Mouse (Mus musculus): Measurements from ENCODE around the gene Clcc1.

DNA sequence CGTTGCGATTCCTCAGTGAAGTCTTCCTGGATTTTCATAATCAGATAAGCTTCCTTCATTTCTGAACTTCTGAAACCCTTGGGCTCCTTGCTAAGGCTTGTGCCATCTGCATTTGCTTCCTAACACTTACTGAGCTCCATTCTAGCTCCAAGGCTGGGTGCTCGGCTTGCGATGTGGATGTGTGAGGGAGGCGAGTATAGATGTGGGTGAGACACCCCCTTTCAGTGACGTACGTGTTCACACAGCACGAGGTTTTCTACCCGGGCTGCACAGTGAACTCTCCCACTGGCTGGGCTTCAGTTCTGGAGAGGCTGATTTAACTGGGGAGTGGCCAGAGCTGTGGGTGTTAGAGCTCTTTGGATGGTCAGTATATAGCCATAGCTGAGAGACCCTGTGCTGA is 4.9 kb downstream of the Clcc1 start:
- TF ChIP-seq CTCF (IDR thresholded peaks at IDR 0.05; ENCODE audit: control insufficient read depth, insufficient read depth, insufficient read length) (no peak), CEBPB (IDR thresholded peaks at IDR 0.05; ENCODE audit: low read depth) (no peak), MAX (IDR thresholded peaks at IDR 0.05) (no peak)
